Mouse (Mus musculus) lung, embryonic 14.5 days (tissue): Measurements from ENCODE around the gene Cntn2. TPM values are rescaled to one million over a fixed set of nuclear protein-coding genes. Genes with fewer than 3 reads are reported as not detected.
A peak's percentile ranks its signal among the peaks of the same experiment; 100 is the strongest.

Experiments used
- ATAC-seq: fragments of 200-750 bp; cut with Nextera tagmentation; 2 replicates; pipeline ENCODE4 v1.8.0; 2017; ENCODE audit warnings: mild to moderate bottlenecking, moderate TSS enrichment, moderate library complexity; ENCODE audit not compliant: insufficient read depth
- DNase-seq: peaks from one replicate; pipeline ENCODE4 v3.0.0-alpha.2; 2015
- H3K27ac ChIP-seq: fragments of 300-500 bp; sonication (generic); 2 replicates; pipeline ENCODE4 v1.5.1; 2014; ENCODE audit warnings: low read depth, mild to moderate bottlenecking, moderate library complexity
- H3K27me3 ChIP-seq: fragments of 300-500 bp; sonication (generic); 2 replicates; pipeline ENCODE4 v1.6.1; 2014; ENCODE audit warnings: low read length, control low read depth; ENCODE audit not compliant: insufficient read depth
- H3K36me3 ChIP-seq: fragments of 300-500 bp; sonication (generic); 2 replicates; pipeline ENCODE4 v1.6.1; 2014; ENCODE audit warnings: control low read depth; ENCODE audit not compliant: insufficient read depth
- H3K4me1 ChIP-seq: fragments of 300-500 bp; sonication (generic); 2 replicates; pipeline ENCODE4 v1.6.1; 2014; ENCODE audit warnings: antibody characterized with exemption, control low read depth; ENCODE audit not compliant: insufficient read depth
- H3K4me2 ChIP-seq: fragments of 300-500 bp; sonication (generic); 2 replicates; pipeline ENCODE4 v1.6.1; 2014; ENCODE audit warnings: mild to moderate bottlenecking
- H3K4me3 ChIP-seq: fragments of 300-500 bp; sonication (generic); 2 replicates; pipeline ENCODE4 v1.5.1; 2014; ENCODE audit warnings: low read depth, low read length
- H3K9ac ChIP-seq: fragments of 300-500 bp; sonication (generic); 2 replicates; pipeline ENCODE4 v1.6.1; 2014
- H3K9me3 ChIP-seq: fragments of 300-500 bp; sonication (generic); 2 replicates; pipeline ENCODE4 v1.6.1; 2016; ENCODE audit warnings: low read depth, low read length, control low read depth
- CTCF ChIP-seq: IDR thresholded peaks from 2 replicates; pipeline ENCODE4 v1.5.1; 2016; ENCODE audit warnings: antibody characterized with exemption, low read depth
- WGBS: fragments of 180-500 bp; shearing (Covaris S2); extraction: QIAGEN DNeasy Blood & Tissue Kit; methylation state at CpG from one replicate; pipeline ENCODE4 v1.1.7; 2014; 5-methylcytosine and 5-hydroxymethylcytosine counted together
- polyA plus RNA-seq: library from polyadenylated mRNA; unstranded; fragments of >200 nt; fragmentation: Nextera tagmentation; extraction: Ambion mirVana; gene quantifications from 2 replicates; pipeline ENCODE4 v1.2.1, GENCODE M21; 2014

Gene Cntn2
- polyA plus RNA-seq, 1 experiment from 2014 or later = 0.72 TPM

GRCm38 (mm10) chr1:132512106-132512505, 30.9 kb downstream of the Cntn2 start:
- Histone ChIP-seq H3K4me2 (no peak overlapping the region), H3K27me3 (no peaks in the 10 kb centered on the region), H3K9ac (no peak overlapping the region), H3K4me3 (no peak overlapping the region), H3K27ac (no peak overlapping the region), H3K36me3 (peaks cover 12% of the 10 kb centered on the region), H3K4me1 (no peaks in the 10 kb centered on the region), H3K9me3 (no peaks in the 10 kb centered on the region)
- no peak for TF ChIP-seq CTCF
- WGBS = 60% methylated on average over 8 of the region's 8 CpGs
- DNase-seq (no peak), ATAC-seq (no peak)

DNA sequence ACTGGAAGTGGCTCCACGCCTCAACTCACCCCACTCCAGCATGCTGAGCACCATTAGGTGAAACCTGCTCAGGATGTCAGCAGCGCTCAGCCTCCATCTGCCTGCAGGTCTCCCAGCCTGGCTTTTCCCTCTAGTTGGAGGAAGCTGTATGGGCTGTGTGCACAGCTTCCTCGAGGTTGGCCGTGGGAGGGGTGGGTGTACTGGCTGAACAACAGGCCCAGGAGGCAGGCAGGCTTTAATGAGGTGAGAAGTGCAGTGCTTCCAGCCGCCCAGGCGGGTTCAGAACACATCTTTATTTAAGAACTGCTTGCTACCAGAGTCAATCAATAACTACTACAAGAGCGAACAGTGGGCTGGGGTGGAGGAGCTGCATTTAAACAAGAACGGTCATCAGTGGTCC, 31.5 kb downstream of the Cntn2 start:
- H3K9me3 ChIP-seq = no peaks in the 10 kb centered on the region
- H3K9ac ChIP-seq = no peak overlapping the region
- WGBS = 29% methylated on average over 8 of the region's 8 CpGs
- no peak overlapping the region for H3K4me3 ChIP-seq
- ATAC-seq = peak; percentile 43; the same call in 1 of the 2 replicates
- no peak overlapping the region for H3K4me2 ChIP-seq
- peak; percentile 34 for DNase-seq
- no peak for TF ChIP-seq CTCF
- H3K27ac ChIP-seq = no peak overlapping the region
- no peaks in the 10 kb centered on the region for H3K4me1 ChIP-seq
- no peaks in the 10 kb centered on the region for H3K27me3 ChIP-seq
- peaks cover 18% of the 10 kb centered on the region for H3K36me3 ChIP-seq

GRCm38 (mm10) chr1:132509771-132510170, 33.3 kb downstream of the Cntn2 start:
- no peaks in the 10 kb centered on the region for H3K9me3 ChIP-seq
- no peak overlapping the region for H3K4me3 ChIP-seq
- ATAC-seq (no peak), DNase-seq (no peak)
- whole genome bisulfite sequencing = 79% methylated on average over 5 of the region's 5 CpGs
- no peak for TF ChIP-seq CTCF
- H3K9ac ChIP-seq = no peak overlapping the region
- peaks cover 35% of the 10 kb centered on the region for H3K36me3 ChIP-seq
- no peak overlapping the region for H3K4me2 ChIP-seq
- H3K27ac ChIP-seq = no peak overlapping the region
- H3K4me1 ChIP-seq = no peaks in the 10 kb centered on the region
- no peaks in the 10 kb centered on the region for H3K27me3 ChIP-seq

GRCm38 (mm10) chr1:132506656-132507055, 36.4 kb downstream of the Cntn2 start:
- Histone ChIP-seq H3K36me3 (peaks cover 64% of the 10 kb centered on the region), H3K27ac (no peak overlapping the region), H3K9me3 (no peaks in the 10 kb centered on the region), H3K27me3 (no peaks in the 10 kb centered on the region), H3K4me2 (no peak overlapping the region), H3K4me3 (no peak overlapping the region), H3K4me1 (no peaks in the 10 kb centered on the region), H3K9ac (no peak overlapping the region)
- 89% methylated on average over 7 of the region's 7 CpGs for WGBS
- DNase-seq (no peak), ATAC-seq (no peak)
- no peak for TF ChIP-seq CTCF

GRCm38 (mm10) chr1:132506058-132506457, 37.0 kb downstream of the Cntn2 start, which contains the start of gene Tmem81:
Tmem81 (plus strand) TSS chr1:132506230.
- 89% methylated on average over 7 of the region's 7 CpGs for WGBS
- no peaks in the 10 kb centered on the region for H3K27me3 ChIP-seq
- no peak within 1 kb of the TSS for H3K9ac ChIP-seq
- TF ChIP-seq CTCF = no peak
- DNase-seq (no peak), ATAC-seq (no peak)
- no peaks in the 10 kb centered on the region for H3K9me3 ChIP-seq
- H3K4me1 ChIP-seq = no peaks in the 10 kb centered on the region
- H3K36me3 ChIP-seq = peaks cover 70% of the 10 kb centered on the region
- H3K4me3 ChIP-seq = no peak within 1 kb of the TSS
- no peak within 1 kb of the TSS for H3K4me2 ChIP-seq
- H3K27ac ChIP-seq = no peak within 1 kb of the TSS

- peaks cover 79% of the 10 kb centered on the region for H3K36me3 ChIP-seq
- H3K9ac ChIP-seq = no peak overlapping the region
- no peak for TF ChIP-seq CTCF
- WGBS = 88% methylated on average over 5 of the region's 5 CpGs
- no peak overlapping the region for H3K4me3 ChIP-seq
- DNase-seq (no peak), ATAC-seq (no peak)
- H3K4me2 ChIP-seq = no peak overlapping the region
- no peak overlapping the region for H3K27ac ChIP-seq
- H3K9me3 ChIP-seq = no peaks in the 10 kb centered on the region
- no peaks in the 10 kb centered on the region for H3K4me1 ChIP-seq
- H3K27me3 ChIP-seq = no peaks in the 10 kb centered on the region
These were observed 37.9 kb downstream of the Cntn2 start for GRCm38 (mm10) chr1:132505155-132505554.

- no peaks in the 10 kb centered on the region for H3K9me3 ChIP-seq
- H3K36me3 ChIP-seq = peaks cover 91% of the 10 kb centered on the region
- no peak overlapping the region for H3K4me2 ChIP-seq
- H3K4me1 ChIP-seq = no peaks in the 10 kb centered on the region
- DNase-seq (no peak), ATAC-seq (no peak)
- no peak overlapping the region for H3K4me3 ChIP-seq
- no peaks in the 10 kb centered on the region for H3K27me3 ChIP-seq
- H3K9ac ChIP-seq = no peak overlapping the region
- no peak overlapping the region for H3K27ac ChIP-seq
- 93% methylated on average over 2 of the region's 2 CpGs for WGBS
- TF ChIP-seq CTCF = no peak
These were observed 42.5 kb downstream of the Cntn2 start for GRCm38 (mm10) chr1:132500535-132500934.

GRCm38 (mm10) chr1:132483759-132484158, 59.3 kb downstream of the Cntn2 start:
- no peaks in the 10 kb centered on the region for H3K9me3 ChIP-seq
- TF ChIP-seq CTCF = no peak
- H3K4me1 ChIP-seq = no peaks in the 10 kb centered on the region
- DNase-seq (no peak), ATAC-seq (no peak)
- no peak overlapping the region for H3K4me2 ChIP-seq
- H3K27ac ChIP-seq = no peak overlapping the region
- 74% methylated on average over 6 of the region's 6 CpGs for WGBS
- H3K27me3 ChIP-seq = no peaks in the 10 kb centered on the region
- peaks cover 33% of the 10 kb centered on the region for H3K36me3 ChIP-seq
- H3K9ac ChIP-seq = no peak overlapping the region
- H3K4me3 ChIP-seq = no peak overlapping the region
